Mouse (Mus musculus) C2C12 (cell line): ENCODE measurements at regions not wholly inside any gene's neighbourhood (a gene's known extent, or its start where the extent isn't known, plus 50 kb on each side); places are given as distances from the start of the nearest gene placed in this dataset.
A peak's percentile ranks its signal among the peaks of the same experiment; 100 is the strongest.

Experiments used
- H3K27me3 ChIP-seq: one replicate; pipeline ENCODE4 v1.6.1; 2011; ENCODE audit not compliant: control insufficient read depth, insufficient read depth, insufficient read length
- H3K36me3 ChIP-seq: one replicate; pipeline ENCODE4 v1.6.1; 2011; ENCODE audit not compliant: control insufficient read depth, insufficient read depth
- H3K4me3 ChIP-seq: one replicate; pipeline ENCODE4 v1.5.1; 2011; ENCODE audit warnings: mild to moderate bottlenecking, control low read depth; ENCODE audit not compliant: poor library complexity, insufficient read depth, severe bottlenecking
- H3K79me2 ChIP-seq: one replicate; pipeline ENCODE4 v1.6.1; 2011; ENCODE audit not compliant: control insufficient read depth, insufficient read depth
- H3K79me3 ChIP-seq: one replicate; pipeline ENCODE4 v1.6.1; 2011; ENCODE audit warnings: low read depth, control low read depth
- H3ac ChIP-seq: one replicate; pipeline ENCODE3; 2011; ENCODE audit warnings: low read depth; ENCODE audit not compliant: control insufficient read depth, insufficient read length
- CEBPB ChIP-seq: IDR thresholded peaks from one replicate; pipeline ENCODE4 v1.6.1; 2011; ENCODE audit warnings: low read depth, mild to moderate bottlenecking, control low read depth, moderate library complexity
- CTCF ChIP-seq: IDR thresholded peaks from one replicate; pipeline ENCODE4 v1.5.1; 2011; ENCODE audit not compliant: control insufficient read depth, insufficient read depth, insufficient read length
- FOSL1 ChIP-seq: IDR thresholded peaks from one replicate; pipeline ENCODE4 v1.8.0; 2011; ENCODE audit warnings: mild to moderate bottlenecking, low read length; ENCODE audit not compliant: poor library complexity, insufficient read depth, severe bottlenecking
- MAX ChIP-seq: IDR thresholded peaks from one replicate; pipeline ENCODE4 v1.6.1; 2011; ENCODE audit warnings: mild to moderate bottlenecking, control low read depth
- MYOD1 ChIP-seq: IDR thresholded peaks from one replicate; pipeline ENCODE4 v1.6.1; 2011; ENCODE audit warnings: low read depth; ENCODE audit not compliant: control insufficient read depth, insufficient read length
- MYOG ChIP-seq: IDR thresholded peaks from one replicate; pipeline ENCODE4 v1.6.1; 2011; ENCODE audit not compliant: control insufficient read depth, insufficient read length; ENCODE audit errors: extremely low read depth
- USF1 ChIP-seq: IDR thresholded peaks from one replicate; pipeline ENCODE4 v1.6.1; 2011; ENCODE audit warnings: low read depth, mild to moderate bottlenecking, control low read depth, moderate library complexity

DNA sequence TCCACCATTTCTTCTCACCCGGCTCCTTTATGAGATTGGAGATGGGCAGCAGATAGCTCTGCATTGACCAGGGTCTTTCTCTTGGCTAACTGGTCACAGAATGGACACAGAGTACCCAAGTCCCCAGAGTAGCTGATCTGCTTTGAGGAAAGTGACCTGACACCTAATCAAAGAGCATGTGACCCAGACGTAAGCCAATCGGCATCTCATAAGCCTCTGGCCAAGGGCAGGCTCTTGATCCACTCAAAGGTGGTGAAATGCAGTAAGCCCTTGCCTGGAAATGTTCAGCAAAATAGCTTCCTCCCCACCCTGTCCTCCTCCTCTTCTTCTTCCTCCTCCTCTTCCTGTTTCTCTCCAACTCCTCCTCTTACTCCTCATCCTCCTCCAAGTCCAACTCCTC lies 190.3 kb upstream of the Rreb1 start:
- H3ac ChIP-seq, result no peak overlapping the region
- no peak overlapping the region for H3K4me3 ChIP-seq
- H3K79me2 ChIP-seq, result no peaks in the 10 kb centered on the region
- no peaks in the 10 kb centered on the region for H3K27me3 ChIP-seq
- H3K36me3 ChIP-seq, result no peaks in the 10 kb centered on the region
- TF ChIP-seq FOSL1, result no peak
- TF ChIP-seq CEBPB, result no peak
- TF ChIP-seq MYOG, result no peak
- TF ChIP-seq USF1, result no peak
- TF ChIP-seq CTCF, result no peak
- TF ChIP-seq MYOD1, result no peak
- TF ChIP-seq MAX, result no peak
- no peaks in the 10 kb centered on the region for H3K79me3 ChIP-seq

DNA sequence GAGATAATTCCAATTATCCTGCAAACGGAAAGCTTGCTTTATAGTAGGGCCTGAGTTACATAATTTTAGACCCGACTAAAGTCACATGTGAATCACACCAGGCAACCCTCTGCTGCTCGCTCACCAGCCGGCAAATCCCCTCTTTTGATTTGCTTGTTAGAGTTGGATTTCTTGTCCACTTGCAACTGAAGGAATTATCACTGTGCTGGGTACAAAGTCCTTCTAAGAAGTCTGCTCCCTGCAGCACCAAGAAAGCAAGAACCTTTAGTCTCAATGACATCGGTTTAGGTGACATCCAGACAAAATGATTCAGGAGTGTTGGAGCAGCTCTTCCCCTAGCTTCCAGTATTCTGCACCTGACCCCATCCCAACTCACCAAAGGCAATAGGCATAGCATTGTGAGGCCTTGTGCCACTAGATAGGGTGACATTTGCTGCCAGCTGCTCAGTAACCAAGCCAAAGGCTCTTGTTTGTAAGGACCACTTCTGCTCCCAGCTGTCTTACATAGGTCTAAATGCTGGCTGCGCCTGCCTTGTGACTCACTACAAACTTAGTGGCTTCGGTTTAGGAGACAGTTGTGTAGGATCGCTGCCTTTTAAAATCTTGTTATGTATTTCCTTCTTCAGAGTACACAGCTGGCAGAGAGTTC lies 189.5 kb upstream of the Rreb1 start:
- H3K79me3 ChIP-seq, result no peaks in the 10 kb centered on the region
- H3K4me3 ChIP-seq, result no peak overlapping the region
- no peaks in the 10 kb centered on the region for H3K36me3 ChIP-seq
- no peak overlapping the region for H3ac ChIP-seq
- no peaks in the 10 kb centered on the region for H3K27me3 ChIP-seq
- TF ChIP-seq MAX, result no peak
- TF ChIP-seq USF1, result no peak
- TF ChIP-seq FOSL1, result no peak
- TF ChIP-seq CTCF, result no peak
- TF ChIP-seq MYOD1, result peak; percentile 60
- no peaks in the 10 kb centered on the region for H3K79me2 ChIP-seq

DNA sequence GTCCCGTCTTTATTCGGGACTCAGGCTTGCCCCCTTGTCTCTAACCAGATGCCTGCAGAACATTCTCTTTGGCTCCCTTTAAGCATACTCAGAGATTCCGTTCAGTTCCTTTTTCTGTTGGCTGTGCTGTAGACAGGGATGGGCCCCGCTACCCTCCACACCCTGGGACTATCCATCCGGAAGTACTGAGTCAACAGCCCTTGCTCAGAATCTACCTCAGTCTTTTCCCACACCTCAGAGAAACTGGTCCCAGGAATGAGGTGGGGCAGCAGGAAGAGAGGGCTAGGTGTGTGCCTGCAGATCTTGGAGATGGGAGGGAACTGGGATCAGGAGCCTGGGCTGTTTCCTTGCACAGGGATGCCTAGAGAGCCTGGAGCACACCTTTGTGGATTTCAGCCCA lies 186.1 kb upstream of the Rreb1 start:
- H3K79me2 ChIP-seq, result no peaks in the 10 kb centered on the region
- TF ChIP-seq CTCF (no peak), MYOG (no peak), FOSL1 (no peak), USF1 (no peak), MAX (no peak), CEBPB (no peak), MYOD1 (no peak)
- H3K36me3 ChIP-seq, result no peaks in the 10 kb centered on the region
- H3K79me3 ChIP-seq, result no peaks in the 10 kb centered on the region
- H3K27me3 ChIP-seq, result no peaks in the 10 kb centered on the region
- no peak overlapping the region for H3K4me3 ChIP-seq
- H3ac ChIP-seq, result no peak overlapping the region

DNA sequence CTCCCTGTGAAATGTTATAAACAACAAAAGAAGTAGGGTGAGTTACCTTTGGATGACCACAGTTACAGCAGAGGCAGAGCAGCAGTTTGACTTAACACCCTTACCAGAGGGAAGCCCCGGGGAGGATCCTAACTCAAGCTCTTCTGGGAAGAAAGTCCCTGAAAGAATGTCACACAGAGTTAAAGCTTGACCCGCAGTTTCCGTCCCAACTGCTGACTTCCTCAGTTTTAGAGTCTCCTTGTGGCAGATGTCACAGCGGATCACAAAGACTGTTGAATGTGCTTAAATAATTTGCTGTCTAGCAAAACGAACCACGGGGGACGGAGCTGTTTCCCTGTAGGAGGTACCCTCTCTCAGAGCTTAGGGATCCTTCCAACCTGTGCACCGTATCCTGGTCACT lies 183.0 kb upstream of the Rreb1 start:
- H3K4me3 ChIP-seq, result no peak overlapping the region
- TF ChIP-seq MYOD1, result no peak
- no peak for TF ChIP-seq MYOG
- TF ChIP-seq MAX, result no peak
- no peak for TF ChIP-seq FOSL1
- TF ChIP-seq CEBPB, result no peak
- no peak for TF ChIP-seq USF1
- no peak for TF ChIP-seq CTCF
- H3K79me3 ChIP-seq, result no peaks in the 10 kb centered on the region
- no peaks in the 10 kb centered on the region for H3K27me3 ChIP-seq
- no peaks in the 10 kb centered on the region for H3K36me3 ChIP-seq
- H3K79me2 ChIP-seq, result no peaks in the 10 kb centered on the region
- H3ac ChIP-seq, result no peak overlapping the region

DNA sequence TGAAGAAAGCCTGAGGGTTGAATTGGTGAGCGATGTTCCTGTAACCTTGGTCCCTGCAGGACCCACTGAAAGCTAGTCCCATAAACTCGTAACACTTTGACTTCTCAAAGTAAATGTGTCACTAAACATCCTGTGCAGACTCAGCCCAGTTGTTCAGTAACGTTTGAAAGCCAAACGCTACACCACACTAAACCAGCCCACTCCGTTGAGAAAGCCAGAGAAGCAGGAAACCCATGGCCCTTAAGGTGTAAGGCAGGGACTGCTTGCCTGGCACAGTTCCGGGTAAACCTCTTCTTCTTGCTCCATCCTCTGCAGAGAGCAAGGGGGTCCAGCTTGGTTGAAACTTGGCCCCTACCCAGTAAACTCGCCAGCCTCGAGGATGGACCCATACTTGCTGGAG lies 180.6 kb upstream of the Rreb1 start:
- H3K27me3 ChIP-seq, result no peaks in the 10 kb centered on the region
- no peaks in the 10 kb centered on the region for H3K36me3 ChIP-seq
- no peak for TF ChIP-seq MYOD1
- no peak for TF ChIP-seq USF1
- TF ChIP-seq MYOG, result no peak
- no peak for TF ChIP-seq CTCF
- no peak for TF ChIP-seq FOSL1
- no peak for TF ChIP-seq CEBPB
- TF ChIP-seq MAX, result no peak
- H3K4me3 ChIP-seq, result no peak overlapping the region
- H3ac ChIP-seq, result no peak overlapping the region
- H3K79me2 ChIP-seq, result no peaks in the 10 kb centered on the region
- H3K79me3 ChIP-seq, result no peaks in the 10 kb centered on the region

DNA sequence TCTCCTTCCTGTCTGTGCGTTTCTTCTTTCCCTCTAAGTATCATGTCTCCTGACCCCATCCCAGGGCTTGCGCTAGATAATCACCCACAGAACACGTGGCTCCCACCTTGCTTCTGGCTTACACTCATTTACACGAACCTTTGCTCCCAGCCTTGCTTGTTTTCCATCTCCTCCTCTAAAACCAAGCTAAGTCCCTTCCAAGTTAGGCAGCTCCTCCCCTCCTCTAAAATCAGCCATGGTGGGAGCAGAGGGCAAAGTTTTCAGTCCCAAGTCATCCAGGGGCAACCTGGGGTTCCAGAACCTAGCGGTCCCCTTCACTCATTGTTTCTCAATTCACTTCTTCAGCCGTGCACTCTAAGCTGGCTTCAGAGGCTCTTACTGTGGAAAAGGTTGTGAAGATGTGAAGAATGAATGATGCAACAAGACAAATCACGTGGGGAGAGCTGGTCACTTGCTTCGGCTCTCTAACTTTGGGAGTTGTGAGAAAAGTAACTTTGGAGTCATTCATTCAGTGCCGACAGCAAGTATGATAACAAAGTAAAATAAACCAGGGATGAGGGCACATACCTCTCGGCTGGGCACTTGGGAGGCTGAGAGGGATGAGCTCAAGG lies 179.9 kb upstream of the Rreb1 start:
- H3K36me3 ChIP-seq, result no peaks in the 10 kb centered on the region
- no peaks in the 10 kb centered on the region for H3K27me3 ChIP-seq
- H3K79me2 ChIP-seq, result no peaks in the 10 kb centered on the region
- H3K4me3 ChIP-seq, result no peak overlapping the region
- H3ac ChIP-seq, result no peak overlapping the region
- H3K79me3 ChIP-seq, result no peaks in the 10 kb centered on the region
- TF ChIP-seq FOSL1 (no peak), USF1 (no peak), CTCF (no peak), MYOD1 (no peak), MYOG (no peak), CEBPB (no peak), MAX (no peak)
